Comparison of ENCODE assay signal across 24 mouse cellular contexts in genomic region chr7:119978576-119978975, GRCm38 (mm10).
A peak's percentile ranks its signal among the peaks of the same experiment; 100 is the strongest.
DNase-seq lines count a peak whose midpoint lies in the region; ATAC-seq and TF ChIP-seq lines count a peak whose summit lies in the region.
"Had no signal": no experiment of that assay in that cellular context is flagged by ENCODE, and none has a peak within 500 bp of the region (broad histone marks: within the 10 kb centered on the region; RNA-seq: fewer than 3 reads in every experiment).

No protein-coding gene starts in this region.

- H3K36me3 ChIP-seq in kidney, adult 2 months (ENCODE audit: control insufficient read depth, insufficient read depth, low read length), result no peaks in the 10 kb centered on the region
- H3K36me3 ChIP-seq in liver, adult 2 months (ENCODE audit: control insufficient read depth, insufficient read depth, low read length), result no peaks in the 10 kb centered on the region
- no peaks in the 10 kb centered on the region for H3K36me3 ChIP-seq in liver, embryonic 11.5 days (ENCODE audit: control insufficient read depth, insufficient read depth, low read length)
- H3K36me3 ChIP-seq: embryonic facial prominence, embryonic 10.5 days; embryonic facial prominence, embryonic 12.5 days; forebrain, embryonic 15.5 days; G1E had no signal

- no peaks in the 10 kb centered on the region for H3K9me3 ChIP-seq in liver, embryonic 11.5 days (ENCODE audit: control insufficient read depth, low read length)
- H3K9me3 ChIP-seq: embryonic facial prominence, embryonic 10.5 days; embryonic facial prominence, embryonic 12.5 days; forebrain, embryonic 13.5 days; forebrain, embryonic 15.5 days; G1E had no signal

- H3K9ac ChIP-seq in liver, adult 2 months (ENCODE audit: low read depth, low read length), result no peak overlapping the region
- H3K9ac ChIP-seq in liver, embryonic 11.5 days (ENCODE audit: low read depth, low read length), result no peak overlapping the region
- H3K9ac ChIP-seq: embryonic facial prominence, embryonic 12.5 days; forebrain, embryonic 13.5 days; forebrain, embryonic 15.5 days had no signal

- no peak overlapping the region for H3K4me2 ChIP-seq in liver, embryonic 11.5 days
- H3K4me2 ChIP-seq: embryonic facial prominence, embryonic 12.5 days; forebrain, embryonic 13.5 days; forebrain, embryonic 15.5 days had no signal

- no peak for TF ChIP-seq CTCF in kidney, adult 2 months (conservative IDR thresholded peaks at IDR 0.05; ENCODE audit: insufficient read depth, insufficient read length, low read depth, low read length)
- TF ChIP-seq CTCF in liver, adult 2 months (IDR thresholded peaks at IDR 0.05; ENCODE audit: low read depth, low read length), result no peak

- H3K79me2 ChIP-seq in liver, adult 2 months (ENCODE audit: control insufficient read depth, insufficient read depth, low read length), result no peaks in the 10 kb centered on the region

- no peak for ATAC-seq in liver, embryonic 11.5 days (replicated peaks; ENCODE audit: low FRiP score)
- ATAC-seq: activated CD4-positive, CD25-positive, alpha-beta regulatory T cell, adult 4 months; CD4-positive, CD25-positive, alpha-beta regulatory T cell, adult 4 months; forebrain, embryonic 13.5 days; forebrain, embryonic 15.5 days; Patski had no signal

- peak; percentile 4 for DNase-seq in heart, adult 11 months
- DNase-seq in heart, postnatal 25 days (ENCODE audit: low spot score), result no peak
- DNase-seq in kidney, adult 2 months, result peak; percentile 75
- DNase-seq in kidney, adult 11 months, result no peak
- peak; percentile 59 for DNase-seq in liver, adult 2 months (ENCODE audit: extremely low read depth, low read depth, low spot score)
- no peak for DNase-seq in liver, embryonic 11.5 days (ENCODE audit: low spot score)
- DNase-seq: adrenal gland, adult 8-10 months; adrenal gland, postnatal 14 days; adrenal gland, postnatal 36 days; B cell, adult 2 months; cerebellum, adult 11-12 months; cerebellum, adult 2 months; cerebellum, adult 9-10 months; cerebellum, postnatal 10 days; cerebellum, postnatal 25 days had no signal

- intact Hi-C loops in heart, postnatal 25 days (cut with DNase I), result no loop called here

- peaks cover 9% of the 10 kb centered on the region for H3K4me1 ChIP-seq in kidney, adult 2 months (ENCODE audit: control insufficient read depth, insufficient read depth, low read length)
- no peaks in the 10 kb centered on the region for H3K4me1 ChIP-seq in liver, adult 2 months (ENCODE audit: control insufficient read depth, insufficient read depth, low read length)
- no peaks in the 10 kb centered on the region for H3K4me1 ChIP-seq in liver, embryonic 11.5 days (replicated peaks; ENCODE audit: control insufficient read depth, insufficient read depth, low read length)
- H3K4me1 ChIP-seq: embryonic facial prominence, embryonic 10.5 days; embryonic facial prominence, embryonic 12.5 days; forebrain, embryonic 13.5 days; forebrain, embryonic 15.5 days had no signal

- no peaks in the 10 kb centered on the region for H3K27me3 ChIP-seq in kidney, adult 2 months (replicated peaks; ENCODE audit: control insufficient read depth, insufficient read depth, low read length)
- H3K27me3 ChIP-seq in liver, adult 2 months (ENCODE audit: control insufficient read depth, insufficient read depth, low read length), result no peaks in the 10 kb centered on the region
- H3K27me3 ChIP-seq in liver, embryonic 11.5 days (replicated peaks; ENCODE audit: control insufficient read depth, insufficient read depth, low read length), result no peaks in the 10 kb centered on the region
- H3K27me3 ChIP-seq: CH12.LX; embryonic facial prominence, embryonic 12.5 days; forebrain, embryonic 13.5 days; forebrain, embryonic 15.5 days; Patski had no signal

- peak overlapping the region; percentile 83 for H3K27ac ChIP-seq in kidney, adult 2 months (ENCODE audit: insufficient read depth, low read depth, low read length)
- no peak overlapping the region for H3K27ac ChIP-seq in liver, adult 2 months (replicated peaks; ENCODE audit: insufficient read depth, low read depth, low read length)
- H3K27ac ChIP-seq in liver, embryonic 11.5 days (ENCODE audit: low read depth, low read length), result no peak overlapping the region
- H3K27ac ChIP-seq: embryonic facial prominence, embryonic 10.5 days; embryonic facial prominence, embryonic 12.5 days; forebrain, embryonic 13.5 days; forebrain, embryonic 15.5 days had no signal

- no peak overlapping the region for H3K4me3 ChIP-seq in kidney, adult 2 months (ENCODE audit: insufficient read depth, low read depth, low read length)
- no peak overlapping the region for H3K4me3 ChIP-seq in liver, adult 2 months (ENCODE audit: insufficient read depth, low read depth, low read length)
- H3K4me3 ChIP-seq in liver, embryonic 11.5 days (ENCODE audit: low read depth, low read length), result no peak overlapping the region
- H3K4me3 ChIP-seq: embryonic facial prominence, embryonic 10.5 days; embryonic facial prominence, embryonic 12.5 days; forebrain, embryonic 13.5 days; forebrain, embryonic 15.5 days had no signal

- TF ChIP-seq POLR2A in kidney, adult 2 months (IDR thresholded peaks at IDR 0.05; ENCODE audit: low read depth, low read length), result no peak
- TF ChIP-seq POLR2A in liver, adult 2 months (IDR thresholded peaks at IDR 0.05; ENCODE audit: extremely low read depth, insufficient read depth, low read length), result no peak

Comparison
In these comparisons a context has a peak if more than half of its experiments do, and no peak if none do; other contexts are left out.
1. DNase-seq: peak in heart, adult 11 months (single experiment), kidney, adult 2 months (single experiment) and liver, adult 2 months (single experiment); none in heart, postnatal 25 days (single experiment), kidney, adult 11 months (single experiment) and liver, embryonic 11.5 days (single experiment).